Mouse (Mus musculus): ENCODE data around the gene Naaa. TPM values are rescaled to one million over a fixed set of nuclear protein-coding genes. Genes with fewer than 3 reads are reported as not detected.

Gene Naaa
- total RNA-seq, 2 experiments from 2014 or later, result 17.5 to 19.6 TPM

DNA sequence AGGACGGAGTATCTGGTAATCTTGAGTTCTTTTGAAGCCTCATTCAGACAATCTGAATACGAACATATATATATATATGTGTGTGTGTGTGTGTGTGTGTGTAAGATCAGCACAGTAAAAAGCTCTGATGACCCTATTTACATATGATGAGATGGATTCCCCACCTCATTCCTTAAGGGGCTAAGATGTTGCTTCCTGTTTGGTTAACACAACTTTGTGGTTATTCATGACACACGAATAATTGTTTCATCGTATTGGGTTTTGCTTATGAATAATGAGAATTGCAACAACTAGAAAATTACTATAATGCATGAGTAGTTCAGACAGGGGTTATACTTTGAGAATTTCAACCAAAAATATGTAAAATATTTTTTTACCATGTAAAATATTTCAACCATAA, 62.7 kb downstream of the Naaa start, which contains the start of gene U90926:
Gene U90926, minus strand, starts transcription at position 101 of the 400 bp plus-strand sequence.
- DNase-seq, result no peak

- DNase-seq, result peak in 1 of 2 experiments; percentile 19
These were observed 65.7 kb downstream of the Naaa start for GRCm38 (mm10) chr5:92212231-92212630.

- DNase-seq, result no peak
These were observed 67.8 kb downstream of the Naaa start for GRCm38 (mm10) chr5:92210205-92210604.

Other genes with a start within 250 kb of the Naaa start
- gene Cdkl2, start 234.3 kb downstream of the Naaa start, total RNA-seq (2021), result 1 to 10 TPM; 4.9 to 6.5 TPM
- gene G3bp2, start 194.5 kb downstream of the Naaa start, total RNA-seq (2021), result 100 to 1,000 TPM; 139 to 142 TPM
- 100 to 1,000 TPM in 1 of 2 experiments, 10 to 100 TPM in 1; 93.3 to 104 TPM for gene Uso1, start 140.2 kb downstream of the Naaa start, total RNA-seq (2021)
- gene U90926, start 62.8 kb downstream of the Naaa start, total RNA-seq (2021), result not detected
- not detected for gene Ppef2, start 21.9 kb downstream of the Naaa start, total RNA-seq (2021)
- 10 to 100 TPM; 30.6 to 33.8 TPM for gene Sdad1, start 32.3 kb upstream of the Naaa start, total RNA-seq (2021)
- gene Cxcl9, start 49.9 kb upstream of the Naaa start, total RNA-seq (2021), result 1 to 10 TPM; 1.1 to 2.5 TPM
- 10 to 100 TPM; 56.8 to 62.4 TPM for gene Art3, start 53.7 kb upstream of the Naaa start, total RNA-seq (2021)
- gene Cxcl10, start 70.7 kb upstream of the Naaa start, total RNA-seq (2021), result 1 to 10 TPM in 1 of 2 experiments, under 1 TPM in 1; 0.43 to 1.2 TPM
- gene Nup54, start 157.0 kb upstream of the Naaa start, total RNA-seq (2021), result 10 to 100 TPM; 28.4 to 31.3 TPM
- gene Scarb2, start 228.7 kb upstream of the Naaa start, total RNA-seq (2021), result 10 to 100 TPM; 50.4 to 74.4 TPM

Data from adrenal gland, postnatal 36 days (tissue).